Mouse (Mus musculus): ENCODE measurements around the gene Ptrh2. TPM values are rescaled to one million over a fixed set of nuclear protein-coding genes. Genes with fewer than 3 reads are reported as not detected.

Ptrh2 gene
- total and polyA plus RNA-seq, 2 experiments from 2014 or later, result 7.1 to 14.0 TPM

DNA sequence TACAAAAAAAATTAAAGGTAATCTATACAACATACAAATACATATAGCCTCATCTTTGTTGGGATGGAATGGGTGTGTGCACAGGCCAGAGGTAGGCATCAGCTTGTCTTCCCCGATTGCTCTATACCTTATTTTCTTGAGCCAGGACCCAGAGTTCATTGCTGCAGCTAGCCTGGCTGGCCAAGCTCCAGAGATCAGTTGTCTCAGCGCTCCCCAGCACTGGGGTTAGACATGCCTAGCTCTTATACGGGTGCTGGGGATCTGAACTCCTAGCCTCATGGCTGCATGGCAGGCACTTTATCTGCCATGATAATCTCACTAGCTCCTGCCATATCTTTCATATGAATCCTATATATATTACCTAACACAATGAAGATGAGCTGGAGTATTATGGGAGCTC, 15.6 kb upstream of the Ptrh2 start:
- no peak overlapping the region for H3K4me3 ChIP-seq (ENCODE audit: low read depth, low read length)
- no peaks in the 10 kb centered on the region for H3K9me3 ChIP-seq (replicated peaks; ENCODE audit: control insufficient read depth, low read length)
- H3K4me2 ChIP-seq (ENCODE audit: low read depth, low read length), result no peak overlapping the region
- no peak for TF ChIP-seq EP300 (IDR thresholded peaks at IDR 0.05; ENCODE audit: low read depth)
- no peak for TF ChIP-seq CTCF (IDR thresholded peaks at IDR 0.05; ENCODE audit: low read depth)
- 90% methylated on average over 3 of the region's 3 CpGs for WGBS
- H3K4me1 ChIP-seq (ENCODE audit: control insufficient read depth, insufficient read depth), result peaks cover 3% of the 10 kb centered on the region; the same call in 1 of the 2 replicates
- H3K27me3 ChIP-seq (ENCODE audit: control insufficient read depth, insufficient read depth, low read length), result no peaks in the 10 kb centered on the region
- H3K36me3 ChIP-seq (replicated peaks; ENCODE audit: control insufficient read depth, insufficient read depth, low read length), result peaks cover 20% of the 10 kb centered on the region
- no peak overlapping the region for H3K9ac ChIP-seq (replicated peaks; ENCODE audit: low read depth, low read length)
- DNase-seq (ENCODE audit: low spot score) (no peak), ATAC-seq (ENCODE audit: insufficient read depth, low read depth) (no peak)
- H3K27ac ChIP-seq (ENCODE audit: low read depth), result no peak overlapping the region

DNA sequence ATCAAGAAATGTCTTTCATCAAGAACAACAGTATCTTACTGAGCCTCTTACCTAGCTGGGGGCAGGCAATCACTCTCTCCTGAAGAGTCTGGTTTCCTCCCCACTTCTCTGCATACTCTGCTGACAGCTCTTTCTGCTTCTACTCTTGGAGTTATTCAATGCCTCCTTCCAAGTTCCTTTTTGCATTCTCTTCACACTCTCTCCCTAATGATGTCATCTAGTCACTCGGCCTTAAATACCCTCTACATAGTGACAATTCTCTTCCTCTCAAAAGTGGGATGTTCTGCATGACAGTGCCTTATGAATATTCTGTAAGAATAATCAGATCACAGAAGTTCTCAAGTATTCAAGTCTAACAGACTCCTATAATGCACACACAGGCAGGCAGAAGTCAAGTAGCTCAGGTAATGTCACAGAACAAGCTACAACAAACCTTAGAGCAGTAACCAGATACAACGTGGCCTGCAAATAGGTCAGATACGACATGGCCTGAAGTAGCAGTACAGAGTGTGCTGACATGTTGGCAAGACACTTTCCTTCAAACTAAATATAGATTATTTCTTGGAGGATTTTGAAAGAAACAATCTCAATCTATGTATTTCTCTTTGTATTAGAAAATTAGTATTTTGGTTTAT, 12.6 kb upstream of the Ptrh2 start:
- Histone ChIP-seq H3K4me3 (ENCODE audit: low read depth, low read length) (no peak overlapping the region), H3K36me3 (replicated peaks; ENCODE audit: control insufficient read depth, insufficient read depth, low read length) (no peaks in the 10 kb centered on the region), H3K9me3 (replicated peaks; ENCODE audit: control insufficient read depth, low read length) (no peaks in the 10 kb centered on the region), H3K27me3 (ENCODE audit: control insufficient read depth, insufficient read depth, low read length) (no peaks in the 10 kb centered on the region), H3K27ac (ENCODE audit: low read depth) (peak overlapping the region; percentile 57), H3K4me2 (ENCODE audit: low read depth, low read length) (no peak overlapping the region), H3K4me1 (ENCODE audit: control insufficient read depth, insufficient read depth) (peaks cover 3% of the 10 kb centered on the region; the same call in 1 of the 2 replicates), H3K9ac (replicated peaks; ENCODE audit: low read depth, low read length) (no peak overlapping the region)
- TF ChIP-seq EP300 (IDR thresholded peaks at IDR 0.05; ENCODE audit: low read depth) (no peak), CTCF (IDR thresholded peaks at IDR 0.05; ENCODE audit: low read depth) (no peak)
- ATAC-seq (ENCODE audit: insufficient read depth, low read depth), result no peak
- DNase-seq (ENCODE audit: low spot score), result no peak
- WGBS, result 24% methylated on average over 3 of the region's 3 CpGs

DNA sequence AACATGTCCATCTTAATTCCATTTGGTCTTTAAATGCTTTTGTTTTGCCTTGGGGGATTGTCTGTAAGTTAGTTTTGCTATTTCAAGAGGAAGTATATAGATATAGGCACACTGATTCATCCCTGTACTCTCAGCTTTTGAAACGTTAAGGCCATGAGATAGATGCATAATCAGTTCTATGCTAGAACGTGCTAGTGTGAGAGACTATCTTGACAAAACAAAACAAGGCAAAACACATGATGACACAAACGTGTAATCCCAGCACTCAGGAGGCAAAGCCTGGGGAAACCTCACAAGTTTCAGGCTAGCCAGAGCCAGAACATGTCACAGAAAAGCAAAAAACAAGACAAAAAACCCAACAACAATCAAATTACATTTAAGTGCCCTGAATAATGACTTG, 11.0 kb upstream of the Ptrh2 start:
- H3K4me3 ChIP-seq (ENCODE audit: low read depth, low read length), result no peak overlapping the region
- no peaks in the 10 kb centered on the region for H3K36me3 ChIP-seq (replicated peaks; ENCODE audit: control insufficient read depth, insufficient read depth, low read length)
- DNase-seq (ENCODE audit: low spot score) (no peak), ATAC-seq (ENCODE audit: insufficient read depth, low read depth) (no peak)
- no peak overlapping the region for H3K9ac ChIP-seq (replicated peaks; ENCODE audit: low read depth, low read length)
- WGBS, result 56% methylated on average over 3 of the region's 3 CpGs
- H3K27ac ChIP-seq (ENCODE audit: low read depth), result no peak overlapping the region
- H3K4me1 ChIP-seq (ENCODE audit: control insufficient read depth, insufficient read depth), result peaks cover 3% of the 10 kb centered on the region; the same call in 1 of the 2 replicates
- no peaks in the 10 kb centered on the region for H3K27me3 ChIP-seq (ENCODE audit: control insufficient read depth, insufficient read depth, low read length)
- TF ChIP-seq CTCF (IDR thresholded peaks at IDR 0.05; ENCODE audit: low read depth) (no peak), EP300 (IDR thresholded peaks at IDR 0.05; ENCODE audit: low read depth) (no peak)
- H3K9me3 ChIP-seq (replicated peaks; ENCODE audit: control insufficient read depth, low read length), result no peaks in the 10 kb centered on the region
- no peak overlapping the region for H3K4me2 ChIP-seq (ENCODE audit: low read depth, low read length)

DNA sequence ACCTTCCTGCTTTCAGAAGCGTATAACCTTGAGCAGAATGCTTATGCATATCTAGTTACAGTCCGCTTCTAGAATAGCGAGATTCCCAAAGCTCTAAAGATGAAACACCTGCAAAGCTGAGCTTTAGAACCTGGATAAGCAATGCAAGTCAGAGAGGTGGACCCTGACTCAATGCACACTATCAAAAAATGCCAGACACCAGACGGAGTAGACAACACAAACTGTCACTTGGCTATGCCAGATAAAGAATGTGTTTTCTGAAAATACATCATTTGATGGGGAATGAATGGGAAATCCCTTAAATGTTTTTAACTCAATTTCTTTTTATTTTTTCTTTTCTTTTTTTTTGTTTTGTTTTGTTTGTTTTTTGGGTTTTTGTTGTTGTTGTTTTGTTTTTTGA, 8.3 kb upstream of the Ptrh2 start:
- no peak for ATAC-seq (ENCODE audit: insufficient read depth, low read depth)
- TF ChIP-seq CTCF (IDR thresholded peaks at IDR 0.05; ENCODE audit: low read depth) (no peak), EP300 (IDR thresholded peaks at IDR 0.05; ENCODE audit: low read depth) (no peak)
- H3K4me3 ChIP-seq (ENCODE audit: low read depth, low read length), result no peak overlapping the region
- DNase-seq (ENCODE audit: low spot score), result no peak
- WGBS, result 80% methylated on average over 4 of the region's 4 CpGs
- peaks cover 3% of the 10 kb centered on the region; the same call in 1 of the 2 replicates for H3K4me1 ChIP-seq (ENCODE audit: control insufficient read depth, insufficient read depth)
- H3K9ac ChIP-seq (replicated peaks; ENCODE audit: low read depth, low read length), result no peak overlapping the region
- no peaks in the 10 kb centered on the region for H3K9me3 ChIP-seq (replicated peaks; ENCODE audit: control insufficient read depth, low read length)
- no peaks in the 10 kb centered on the region for H3K27me3 ChIP-seq (ENCODE audit: control insufficient read depth, insufficient read depth, low read length)
- no peak overlapping the region for H3K27ac ChIP-seq (ENCODE audit: low read depth)
- no peak overlapping the region for H3K4me2 ChIP-seq (ENCODE audit: low read depth, low read length)
- no peaks in the 10 kb centered on the region; the same call in 1 of the 2 replicates for H3K36me3 ChIP-seq (replicated peaks; ENCODE audit: control insufficient read depth, insufficient read depth, low read length)

DNA sequence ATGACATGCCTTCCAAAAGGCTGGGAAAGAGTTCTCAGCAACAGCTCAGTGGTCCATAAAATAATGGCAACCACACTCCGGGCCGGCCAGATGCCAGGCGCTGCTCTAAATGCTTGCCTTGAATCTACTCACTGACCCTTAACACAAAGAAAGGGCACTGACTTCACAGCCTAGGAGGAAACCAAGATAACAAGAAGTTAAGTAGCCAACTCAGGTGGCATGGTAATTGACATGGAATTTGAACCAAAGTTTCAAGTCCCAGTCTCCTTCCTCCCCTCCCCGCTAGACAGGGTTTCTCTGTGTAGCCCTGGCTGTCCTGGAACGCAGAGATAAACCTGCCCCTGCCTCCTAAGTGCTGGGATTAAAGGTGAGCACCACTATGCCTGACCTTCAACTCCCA, 4.8 kb upstream of the Ptrh2 start:
- Histone ChIP-seq H3K27ac (ENCODE audit: low read depth) (peak overlapping the region; percentile 15; the same call in 1 of the 2 replicates), H3K4me3 (ENCODE audit: low read depth, low read length) (no peak overlapping the region), H3K9me3 (replicated peaks; ENCODE audit: control insufficient read depth, low read length) (no peaks in the 10 kb centered on the region), H3K27me3 (ENCODE audit: control insufficient read depth, insufficient read depth, low read length) (no peaks in the 10 kb centered on the region), H3K4me2 (ENCODE audit: low read depth, low read length) (no peak overlapping the region), H3K36me3 (replicated peaks; ENCODE audit: control insufficient read depth, insufficient read depth, low read length) (no peaks in the 10 kb centered on the region; the same call in 1 of the 2 replicates), H3K9ac (replicated peaks; ENCODE audit: low read depth, low read length) (no peak overlapping the region), H3K4me1 (ENCODE audit: control insufficient read depth, insufficient read depth) (peaks cover 7% of the 10 kb centered on the region)
- 58% methylated on average over 5 of the region's 5 CpGs for WGBS
- DNase-seq (ENCODE audit: low spot score) (no peak), ATAC-seq (ENCODE audit: insufficient read depth, low read depth) (no peak)
- TF ChIP-seq CTCF (IDR thresholded peaks at IDR 0.05; ENCODE audit: low read depth) (no peak), EP300 (IDR thresholded peaks at IDR 0.05; ENCODE audit: low read depth) (no peak)

DNA sequence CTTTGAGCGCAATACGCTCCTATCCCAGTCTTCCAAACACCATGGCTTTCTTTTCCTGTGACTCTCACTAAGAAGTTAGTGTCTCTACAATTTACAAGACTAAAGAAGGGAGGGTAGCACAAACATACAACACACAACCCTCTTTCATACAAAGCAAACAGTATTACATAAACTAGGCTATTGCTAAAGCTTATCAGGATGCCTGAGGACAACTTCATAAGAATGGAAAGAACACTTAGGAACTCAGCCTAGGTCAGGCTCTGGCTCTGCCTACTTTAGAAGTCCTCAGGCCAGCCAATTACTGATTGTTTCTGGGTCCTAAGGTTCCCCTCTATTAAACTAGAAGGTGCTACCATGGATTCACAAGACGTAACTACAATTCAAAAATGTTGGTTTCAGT, 3.1 kb upstream of the Ptrh2 start:
- H3K4me2 ChIP-seq (ENCODE audit: low read depth, low read length), result no peak overlapping the region
- ATAC-seq (ENCODE audit: insufficient read depth, low read depth), result no peak
- 90% methylated on average over 3 of the region's 3 CpGs for WGBS
- no peak overlapping the region for H3K27ac ChIP-seq (ENCODE audit: low read depth)
- no peaks in the 10 kb centered on the region for H3K27me3 ChIP-seq (ENCODE audit: control insufficient read depth, insufficient read depth, low read length)
- H3K9me3 ChIP-seq (replicated peaks; ENCODE audit: control insufficient read depth, low read length), result no peaks in the 10 kb centered on the region
- DNase-seq (ENCODE audit: low spot score), result no peak
- H3K36me3 ChIP-seq (replicated peaks; ENCODE audit: control insufficient read depth, insufficient read depth, low read length), result no peaks in the 10 kb centered on the region; the same call in 1 of the 2 replicates
- no peak overlapping the region for H3K9ac ChIP-seq (replicated peaks; ENCODE audit: low read depth, low read length)
- no peak overlapping the region for H3K4me3 ChIP-seq (ENCODE audit: low read depth, low read length)
- TF ChIP-seq EP300 (IDR thresholded peaks at IDR 0.05; ENCODE audit: low read depth) (no peak), CTCF (IDR thresholded peaks at IDR 0.05; ENCODE audit: low read depth) (no peak)
- H3K4me1 ChIP-seq (ENCODE audit: control insufficient read depth, insufficient read depth), result peaks cover 22% of the 10 kb centered on the region
